Mouse (Mus musculus) granulocyte monocyte progenitor cell, adult 5-6 weeks (primary cell): ENCODE measurements around the gene Ccer2. TPM values are rescaled to one million over a fixed set of nuclear protein-coding genes. Genes with fewer than 3 reads are reported as not detected.
A peak's percentile ranks its signal among the peaks of the same experiment; 100 is the strongest.

ENCODE experiments used
- ATAC-seq: replicated peaks from 2 replicates; pipeline ENCODE4 v1.8.0; 2016; ENCODE audit warnings: mild to moderate bottlenecking, moderate TSS enrichment, inconsistent platforms; ENCODE audit not compliant: poor library complexity, severe bottlenecking
- total RNA-seq, 2 experiments: library from RNA; stranded (forward) in 1 of 2; stranded (reverse) in 1 of 2; fragments of 200-712, 200-1000 nt in 1 of 2; fragments of >200 nt in 1 of 2; fragmentation: Nextera tagmentation in 1 of 2; gene quantifications; 2 replicates each; pipeline ENCODE4 v1.2.3; 2014 to 2017

The Ccer2 gene
- total RNA-seq, 2 experiments from 2014 or later: not detected

DNA sequence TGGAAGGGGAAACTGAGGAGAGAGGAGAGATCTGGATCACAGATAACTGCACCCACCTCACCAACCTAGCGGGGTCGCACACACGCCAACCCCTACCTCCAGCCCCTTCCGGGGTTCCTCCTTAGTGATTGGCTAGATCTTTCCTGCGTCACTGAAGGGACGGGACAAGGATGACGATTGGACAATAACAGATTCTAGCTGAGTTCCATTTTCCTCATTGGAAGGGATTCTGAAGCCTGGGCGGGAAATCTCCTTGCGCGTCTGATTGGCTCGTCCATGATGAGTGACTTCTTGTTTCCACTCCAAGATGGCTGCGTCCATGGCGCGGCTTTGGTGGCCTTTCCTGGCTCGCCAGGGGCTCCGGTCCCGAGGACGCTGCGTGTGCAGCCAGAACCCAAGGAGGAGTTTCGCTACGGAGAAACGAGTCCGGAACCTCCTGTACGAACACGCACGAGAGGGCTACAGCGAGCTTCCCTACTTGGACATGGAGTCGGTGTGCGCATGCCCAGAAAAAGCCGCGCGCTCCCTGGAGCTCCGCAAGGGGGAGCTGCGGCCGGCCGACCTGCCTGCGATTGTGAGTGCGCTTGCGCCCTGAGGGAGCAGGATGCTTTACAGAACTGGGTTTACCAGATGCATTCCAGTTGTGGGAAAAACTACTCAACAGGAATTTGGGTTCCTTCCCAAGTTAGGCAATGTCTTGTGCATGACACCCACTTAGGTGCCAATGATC lies 14.1 kb upstream of the Ccer2 start, which contains the start of the genes Mrps12 and Sars2:
Mrps12 (minus strand) TSS at position 112 of the 730 bp plus-strand sequence.
Sars2 (plus strand) TSS at position 284 of the 730 bp plus-strand sequence.
- peak; percentile 96 for ATAC-seq

DNA sequence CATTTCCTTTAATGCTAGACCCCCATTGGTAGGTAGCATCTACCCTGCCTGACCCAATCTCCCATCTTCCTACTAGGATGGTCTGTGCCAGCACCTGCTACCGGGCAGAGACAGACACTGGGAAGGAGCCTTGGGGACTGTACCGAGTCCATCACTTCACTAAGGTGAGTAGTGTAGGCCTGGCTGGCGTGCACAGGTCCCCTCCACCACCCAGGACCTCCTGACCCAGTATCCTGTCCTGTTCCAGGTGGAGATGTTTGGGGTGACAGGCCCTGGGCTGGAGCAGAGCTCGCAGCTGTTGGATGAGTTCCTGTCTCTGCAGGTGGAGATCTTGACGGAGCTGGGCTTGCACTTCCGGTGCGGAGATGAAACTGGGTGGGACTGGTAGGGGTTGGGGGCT lies 6.0 kb upstream of the Ccer2 start:
- no peak for ATAC-seq

DNA sequence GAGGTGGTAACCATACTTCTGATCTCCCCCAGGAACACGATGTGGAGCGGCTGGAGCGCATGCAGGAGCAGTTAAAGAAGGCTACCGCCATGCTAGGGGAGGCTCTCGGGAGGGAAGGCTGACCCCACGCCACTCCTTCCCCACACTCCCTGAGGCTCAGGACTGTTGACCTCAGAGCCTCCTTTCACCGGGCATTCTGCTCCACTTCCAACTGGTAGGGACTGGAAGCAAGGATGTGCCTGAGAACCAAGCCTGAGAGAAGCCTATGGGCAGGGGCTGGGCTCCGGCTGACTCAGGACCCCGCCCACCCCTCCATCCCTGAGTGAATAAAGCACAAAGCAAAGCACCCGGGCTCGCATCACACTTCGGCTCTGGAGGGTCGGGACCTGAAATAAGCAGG lies 2.6 kb downstream of the Ccer2 start:
- no peak for ATAC-seq

DNA sequence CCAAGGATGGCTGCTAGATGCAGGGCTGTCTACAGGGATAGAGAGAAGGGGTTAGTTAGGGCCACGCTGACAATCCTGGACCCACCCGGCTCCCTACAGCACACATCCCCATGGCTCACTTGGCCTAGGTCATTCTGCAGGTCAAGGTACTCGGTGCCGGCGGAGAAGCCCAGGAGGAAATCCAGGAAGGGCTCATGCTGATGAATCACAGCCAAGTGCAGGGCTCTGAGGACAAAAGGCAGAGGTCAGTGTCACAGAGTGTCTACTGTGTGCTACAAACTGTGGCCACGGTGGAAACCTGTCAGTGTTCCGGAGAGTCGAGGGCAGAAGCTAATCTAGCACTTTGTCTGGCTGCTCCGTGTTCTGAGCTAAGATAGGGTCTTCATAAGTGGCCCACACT lies 5.9 kb downstream of the Ccer2 start:
- no peak for ATAC-seq

DNA sequence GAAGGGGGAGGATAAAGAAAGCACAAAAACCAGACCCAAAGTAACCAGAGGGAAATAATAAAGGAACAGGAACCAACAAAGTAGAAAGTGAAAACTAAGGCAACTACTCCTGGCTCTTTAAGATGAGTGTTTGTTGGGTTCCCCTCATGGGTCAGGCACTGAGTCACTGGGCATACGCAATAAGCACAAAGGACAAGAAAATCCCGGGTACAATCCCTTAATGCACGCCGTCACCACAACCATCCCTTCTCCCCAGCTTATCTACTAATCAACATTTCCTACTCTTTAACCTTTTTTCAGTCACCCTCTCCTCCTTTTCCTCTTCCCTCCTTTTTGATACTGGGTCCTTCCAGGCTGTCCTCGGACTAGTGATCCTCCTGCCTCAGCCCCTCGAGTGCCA lies 9.2 kb downstream of the Ccer2 start:
- ATAC-seq: peak; percentile 44

DNA sequence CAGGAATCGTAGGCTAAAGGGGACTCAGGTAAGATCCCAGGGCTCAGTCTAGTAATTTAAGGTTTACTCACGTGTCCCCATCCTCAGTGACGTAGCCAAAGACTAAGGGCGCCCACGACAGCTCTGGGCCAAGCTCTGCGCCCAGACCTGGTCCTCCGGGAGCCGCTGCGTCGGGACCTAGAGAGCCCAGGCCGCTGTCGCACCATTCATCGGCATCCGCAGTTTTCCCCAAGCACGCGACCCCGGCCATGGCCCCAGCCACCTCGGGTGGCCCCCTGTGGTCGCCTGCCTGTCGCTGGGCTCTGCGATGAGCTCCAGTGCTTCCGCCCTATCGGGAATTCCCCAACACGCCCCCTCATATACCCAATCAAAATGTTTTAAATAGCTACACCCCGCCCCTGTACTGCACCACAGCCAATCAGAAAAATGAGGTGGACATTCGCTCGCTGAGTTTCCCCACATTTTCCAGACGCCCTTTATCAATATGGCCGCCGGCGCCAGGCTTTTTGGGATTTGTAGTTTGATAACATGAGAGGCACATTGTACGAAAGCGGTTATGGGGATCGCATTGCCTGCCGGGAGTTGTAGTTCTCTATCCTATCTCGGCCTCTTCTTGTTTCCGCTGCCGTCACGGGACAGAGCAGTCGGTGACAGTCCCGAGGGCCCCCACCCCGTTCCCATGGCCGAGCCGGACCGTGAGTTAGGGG lies 10.4 kb downstream of the Ccer2 start, which contains the start of gene Sirt2:
Sirt2 (plus strand) TSS at position 563 of the 707 bp plus-strand sequence.
- peak; percentile 90 for ATAC-seq

DNA sequence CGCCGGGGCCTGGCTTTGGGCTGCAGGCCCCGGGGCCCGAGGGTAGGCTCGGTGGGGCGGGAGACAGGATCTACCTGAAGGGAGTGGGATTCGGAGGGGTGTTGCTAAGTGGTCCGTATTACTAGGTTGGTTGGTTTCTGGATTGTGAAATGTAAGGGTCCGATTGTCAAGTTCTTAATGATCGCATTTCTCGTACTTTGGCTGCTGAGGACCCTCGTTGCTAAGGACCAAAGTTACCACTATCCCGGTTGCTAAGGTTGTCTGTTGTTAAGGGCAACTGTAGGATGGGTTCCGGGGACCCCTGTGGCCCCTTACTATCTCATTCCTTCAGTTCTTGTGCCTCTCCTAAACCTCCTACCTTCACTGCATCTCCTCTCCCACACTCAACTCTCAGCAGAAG lies 10.9 kb downstream of the Ccer2 start:
- no peak for ATAC-seq

DNA sequence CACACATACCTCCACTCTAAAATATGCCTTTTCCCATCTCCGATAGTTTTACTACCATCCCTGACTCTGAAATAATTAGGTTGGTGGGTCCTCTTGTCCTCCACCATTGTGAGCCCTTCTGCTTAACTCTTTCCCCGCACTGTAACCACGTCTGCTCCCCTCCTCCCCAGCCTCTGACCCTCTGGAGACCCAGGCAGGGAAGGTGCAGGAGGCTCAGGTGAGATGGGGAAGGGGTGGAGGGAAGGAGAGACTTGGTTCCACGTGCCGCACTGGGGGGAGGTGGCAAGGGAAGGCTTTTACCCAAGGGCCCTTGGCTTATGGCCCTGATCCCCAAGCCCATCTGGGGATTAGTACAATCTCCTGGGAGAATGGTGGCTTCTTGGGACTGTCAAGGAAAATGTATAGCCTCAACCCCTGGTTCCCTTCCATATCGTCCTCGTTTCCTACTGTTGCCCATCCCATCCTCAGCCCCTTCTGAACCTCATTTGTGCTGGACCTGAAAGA lies 11.5 kb downstream of the Ccer2 start, which contains the start of gene Nfkbib:
Nfkbib (minus strand) TSS at position 51 of the 504 bp plus-strand sequence.
- ATAC-seq: no peak

DNA sequence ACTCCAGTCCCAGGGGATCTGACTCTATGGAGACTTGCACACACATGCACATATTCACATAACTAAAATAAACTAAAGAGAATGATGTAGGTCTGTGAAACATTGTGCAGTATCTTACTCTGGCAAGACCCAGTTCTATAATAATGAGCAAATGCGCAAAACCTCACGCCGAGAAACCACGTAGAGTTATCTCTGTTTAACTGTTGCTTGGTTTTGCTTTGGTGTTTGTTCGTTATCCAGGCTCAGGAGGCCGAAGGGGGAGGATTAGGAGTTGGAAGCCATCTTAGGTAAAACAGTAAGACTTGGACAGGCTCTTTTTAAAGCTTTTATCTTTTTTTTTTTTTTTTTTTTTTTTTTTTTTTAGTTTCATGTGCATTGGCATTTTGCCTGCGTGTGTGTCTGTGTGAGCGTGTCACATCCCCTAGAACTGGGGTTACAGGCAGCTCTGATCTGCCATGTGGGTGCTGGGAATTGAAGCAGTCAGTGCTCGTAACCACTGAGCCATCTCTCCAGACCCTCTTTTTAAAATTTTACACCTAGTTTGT lies 13.5 kb downstream of the Ccer2 start:
- no peak for ATAC-seq

DNA sequence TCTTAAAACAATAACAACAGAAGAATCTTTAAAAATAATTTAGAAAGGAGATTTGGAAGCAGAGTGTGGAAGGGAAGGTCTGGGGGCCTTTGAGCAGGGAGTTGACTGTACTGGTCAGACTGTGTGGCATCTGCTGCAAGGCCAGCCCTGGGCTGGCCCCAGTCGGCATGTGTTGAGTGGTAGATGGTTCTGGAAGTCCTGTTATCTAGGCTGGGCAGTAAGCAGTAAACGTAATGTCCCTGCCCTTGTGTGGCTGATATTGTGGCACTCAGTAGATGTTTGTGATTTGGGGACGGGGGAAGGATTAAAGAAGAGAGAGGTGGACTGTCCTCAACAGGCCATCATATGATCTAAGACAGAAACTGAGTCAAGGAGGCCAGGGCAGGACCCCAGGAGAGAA lies 14.3 kb downstream of the Ccer2 start:
- ATAC-seq: no peak

DNA sequence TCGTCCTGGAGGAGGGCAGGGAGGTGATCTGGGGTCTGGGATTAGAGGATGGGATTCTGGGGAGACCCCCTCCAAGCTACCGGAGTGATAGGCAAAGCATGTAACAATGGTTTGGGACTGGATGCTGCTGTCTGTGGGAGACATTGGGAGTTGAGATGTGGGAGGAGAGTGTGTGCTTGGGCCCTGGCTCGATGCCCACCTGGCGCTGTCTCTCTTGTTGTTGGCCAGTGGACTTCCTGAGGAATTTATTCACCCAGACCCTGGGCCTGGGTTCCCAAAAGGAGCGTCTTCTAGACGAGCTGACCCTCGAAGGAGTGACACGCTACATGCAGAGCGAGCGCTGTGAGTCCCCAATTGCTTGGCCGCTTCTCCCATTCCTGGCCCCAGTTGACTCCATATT lies 15.9 kb downstream of the Ccer2 start:
- ATAC-seq: no peak

DNA sequence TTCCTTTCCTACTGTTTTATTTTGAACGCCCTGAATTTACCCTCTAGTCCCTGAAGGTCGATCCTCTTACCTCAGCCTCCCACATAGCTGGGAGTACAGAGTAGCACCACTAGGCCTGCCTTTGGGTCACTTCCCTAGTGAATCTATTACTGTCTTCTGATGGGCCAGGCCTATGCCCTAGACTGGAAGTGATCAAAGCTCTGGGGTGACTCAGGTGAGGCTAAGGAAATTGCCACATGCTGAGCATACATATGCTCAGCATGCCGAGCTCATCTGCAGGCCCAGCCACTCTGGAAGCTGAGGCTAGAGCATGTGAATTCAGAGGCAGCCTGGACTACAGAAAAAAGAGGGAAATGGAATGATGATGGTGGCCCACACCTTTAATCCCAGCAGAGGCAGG lies 17.2 kb downstream of the Ccer2 start:
- peak; percentile 44; the same call in 1 of the 2 replicates for ATAC-seq

DNA sequence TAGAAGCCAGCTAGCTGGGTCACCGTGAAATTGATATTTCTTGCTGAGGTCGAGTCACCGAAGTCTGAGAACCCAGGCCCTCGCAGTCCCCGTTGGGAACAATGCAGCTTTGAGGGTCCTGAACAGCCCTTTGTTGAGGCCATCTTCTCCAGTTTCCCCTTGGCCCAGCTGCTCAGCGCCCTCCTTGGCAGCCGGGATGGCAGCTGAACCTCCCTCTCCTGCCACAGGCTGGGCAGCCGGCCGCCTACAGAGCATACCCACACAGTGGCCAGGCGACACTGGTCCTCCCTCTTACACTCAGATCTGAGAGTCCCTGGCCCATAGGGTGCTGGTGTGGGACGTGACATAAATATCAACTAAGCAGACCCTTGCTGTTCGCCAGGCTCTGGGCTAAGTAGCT lies 18.2 kb downstream of the Ccer2 start:
- ATAC-seq: no peak

DNA sequence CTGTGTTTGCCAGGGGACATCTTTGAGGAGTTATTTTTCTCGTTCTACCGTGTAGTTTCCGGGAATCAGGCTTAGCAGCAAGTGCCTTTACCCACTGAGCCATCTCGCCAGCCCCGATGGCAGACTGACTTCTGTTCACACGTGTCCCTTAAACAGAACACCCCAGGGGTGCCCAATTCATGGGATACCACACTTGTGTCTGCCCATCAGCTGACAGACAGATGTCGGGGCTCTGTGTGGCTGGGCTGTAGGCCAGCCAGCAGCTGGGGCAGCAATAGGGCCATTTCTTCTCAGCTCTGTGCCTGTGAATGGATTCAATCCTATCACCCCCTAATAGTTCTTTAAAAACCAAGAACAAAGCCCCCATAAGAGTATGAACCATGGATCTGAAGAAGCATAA lies 19.2 kb downstream of the Ccer2 start:
- no peak for ATAC-seq

DNA sequence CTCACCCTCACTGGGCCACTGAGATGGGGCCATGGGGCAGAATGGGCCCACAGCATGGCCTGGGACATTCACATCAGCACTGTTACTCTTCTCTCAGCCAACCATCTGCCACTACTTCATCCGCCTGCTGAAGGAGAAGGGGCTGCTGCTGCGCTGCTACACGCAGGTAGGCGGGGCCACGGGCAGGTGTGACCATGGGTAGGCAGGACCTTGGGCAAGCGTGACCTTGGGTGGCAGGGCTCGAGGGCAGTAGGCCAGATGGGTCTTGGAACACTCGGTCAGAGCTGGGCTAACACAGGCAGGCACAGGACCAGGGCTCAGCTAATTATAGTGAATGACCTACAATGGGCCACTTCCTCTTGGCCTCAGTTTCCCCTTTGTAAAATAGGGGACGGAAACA lies 22.9 kb downstream of the Ccer2 start:
- ATAC-seq: no peak

DNA sequence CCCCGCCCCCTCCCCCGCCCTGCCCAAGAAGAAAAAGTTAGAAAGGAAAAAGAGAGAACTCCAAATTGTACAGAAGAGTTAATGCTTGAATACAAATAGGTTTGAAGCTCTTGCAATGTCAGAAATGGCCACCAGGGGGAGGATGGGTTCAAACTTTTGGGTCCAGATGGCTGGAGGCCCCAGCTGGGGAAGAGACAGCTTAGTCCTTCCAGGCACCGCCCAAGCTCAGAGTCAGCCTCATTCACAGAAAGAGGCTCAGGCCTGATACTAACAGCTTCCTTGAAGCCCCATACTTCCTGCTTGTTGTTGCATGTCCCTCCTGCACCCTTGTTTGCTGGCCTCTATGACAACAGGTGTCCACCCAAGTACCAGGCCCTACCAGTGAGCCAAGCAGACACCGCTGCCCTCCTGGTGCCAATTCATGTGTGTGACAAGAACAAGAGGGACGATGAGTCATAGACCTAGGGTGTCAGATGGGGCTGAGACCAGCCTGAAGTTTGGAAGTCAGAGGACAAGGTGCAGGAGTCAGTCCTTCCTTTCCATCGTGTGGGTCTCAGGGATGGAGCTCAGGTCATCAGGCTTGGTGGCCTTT lies 24.2 kb downstream of the Ccer2 start:
- peak; percentile 73 for ATAC-seq

DNA sequence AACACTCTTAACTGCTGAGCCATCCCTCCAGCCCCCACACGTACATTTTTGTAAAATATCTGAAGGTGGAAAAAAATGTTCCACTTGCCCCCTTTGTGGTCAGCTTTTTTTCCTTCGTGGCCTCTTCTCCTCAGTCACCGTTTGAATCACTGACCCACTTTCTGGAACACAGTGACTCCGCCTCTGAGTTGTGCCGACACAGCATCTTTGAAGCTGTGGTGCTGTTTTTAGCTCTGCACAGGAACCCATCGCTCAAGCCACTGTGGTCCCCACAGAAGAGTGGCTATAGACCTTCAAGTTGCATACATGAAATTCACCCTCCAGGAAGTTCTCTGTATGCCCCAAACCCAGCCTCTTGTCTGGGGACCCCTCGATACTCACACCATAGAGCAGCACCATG lies 24.9 kb downstream of the Ccer2 start:
- no peak for ATAC-seq

DNA sequence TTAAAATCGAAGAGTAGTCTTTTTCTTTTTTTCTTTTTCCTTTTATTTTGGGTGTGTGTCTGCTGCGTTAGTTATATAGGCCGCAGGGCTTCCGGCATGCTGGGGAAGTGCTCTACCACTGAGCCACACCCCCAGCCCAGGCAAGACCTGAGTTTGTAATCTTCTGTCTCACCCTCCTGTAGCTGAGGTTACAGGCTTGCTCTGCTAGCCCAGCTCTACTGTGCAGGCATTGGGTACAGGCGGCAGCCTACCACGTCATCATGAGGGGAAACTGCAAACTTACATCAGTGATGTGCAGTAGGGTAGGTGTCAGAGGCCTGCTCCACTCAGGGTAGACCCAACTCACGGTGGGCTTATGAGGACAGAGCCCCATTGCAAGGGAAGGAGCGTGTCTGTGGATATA lies 25.3 kb downstream of the Ccer2 start:
- peak; percentile 70 for ATAC-seq

DNA sequence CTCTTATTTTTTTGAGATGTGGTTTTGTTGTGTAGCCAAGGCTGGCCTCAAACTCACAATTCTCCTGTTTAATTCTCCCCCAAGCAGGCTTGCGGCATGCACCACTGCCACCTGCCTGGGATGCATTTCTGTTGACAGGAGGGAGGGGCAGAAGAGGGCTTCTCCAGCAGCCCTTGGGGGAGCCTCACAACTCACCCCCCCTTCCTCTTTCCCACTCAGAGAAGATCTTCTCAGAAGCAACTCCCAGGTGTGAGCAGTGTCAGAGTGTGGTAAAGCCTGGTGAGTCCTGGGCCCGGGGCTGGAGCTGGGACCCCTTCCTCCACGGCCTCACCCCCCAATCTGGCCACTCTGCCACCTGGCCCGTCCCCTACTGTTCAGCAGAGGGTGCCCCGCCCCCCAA lies 29.2 kb downstream of the Ccer2 start:
- ATAC-seq: no peak

DNA sequence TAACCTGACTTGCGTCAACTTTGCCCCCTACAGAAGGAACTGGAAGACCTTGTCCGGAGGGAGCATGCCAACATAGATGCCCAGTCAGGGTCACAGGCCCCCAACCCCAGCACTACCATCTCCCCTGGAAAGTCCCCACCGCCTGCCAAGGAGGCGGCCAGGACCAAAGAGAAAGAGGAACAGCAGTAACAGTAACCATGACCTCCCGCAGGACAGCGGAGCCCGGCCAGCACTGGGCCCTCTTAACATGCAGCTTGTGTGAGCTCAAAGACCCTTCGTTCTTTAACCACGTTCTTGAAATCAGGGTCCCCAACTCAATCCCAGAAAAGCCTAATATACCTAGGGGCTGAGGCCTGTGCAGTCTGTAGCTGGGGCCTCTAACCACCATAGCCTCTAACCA lies 31.9 kb downstream of the Ccer2 start:
- no peak for ATAC-seq
